Mouse (Mus musculus): ENCODE measurements around the gene Ralgapa1.
"Not testable (repeated sequence)": the region's sequence is repeated elsewhere in the genome, so short reads cannot be mapped to it uniquely, and the experiment has no call there.

Ralgapa1 gene

DNA sequence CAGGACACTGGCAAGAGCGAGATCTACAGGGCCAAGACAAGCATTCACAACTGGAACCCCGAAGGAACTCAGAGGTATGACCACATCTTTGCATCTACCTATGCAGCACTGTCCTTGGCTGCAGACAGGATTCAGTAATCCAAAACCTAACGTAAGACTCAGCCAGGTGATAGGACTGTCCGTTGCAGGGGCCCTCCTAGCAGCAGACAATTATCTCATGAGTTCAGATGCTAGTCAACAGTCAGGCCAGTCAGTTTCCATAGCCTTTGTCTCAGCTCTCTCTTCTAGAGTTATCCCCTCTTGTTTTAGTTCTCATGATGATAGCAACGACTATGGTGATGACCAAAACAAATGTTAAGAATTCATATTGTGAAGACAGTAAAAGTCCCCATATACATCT, 20.8 kb downstream of the Ralgapa1 start:
- no peak for DNase-seq (ENCODE audit: low spot score)

GRCm38 (mm10) chr12:55798745-55799144, 22.2 kb downstream of the Ralgapa1 start:
- no peak for DNase-seq (ENCODE audit: low spot score)

DNA sequence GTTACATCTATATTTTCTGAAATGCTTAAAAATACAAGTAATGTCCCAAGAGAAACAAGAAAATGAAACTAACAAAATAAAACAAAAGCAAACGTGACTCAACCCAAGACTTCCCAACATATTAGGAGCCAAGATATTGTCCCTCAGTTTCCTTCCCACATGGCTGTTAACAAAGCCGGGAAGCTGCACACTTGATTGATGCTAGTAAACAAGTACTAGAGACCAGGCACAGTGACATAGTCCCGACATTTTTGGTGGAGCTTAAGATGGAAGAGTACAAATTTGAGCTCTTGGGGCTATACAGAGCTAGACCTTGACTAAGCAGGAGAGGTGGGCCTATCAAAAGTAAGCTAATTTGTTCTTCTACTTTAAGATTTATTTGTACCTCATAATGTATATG, 23.9 kb downstream of the Ralgapa1 start:
- no peak for DNase-seq (ENCODE audit: low spot score)

DNA sequence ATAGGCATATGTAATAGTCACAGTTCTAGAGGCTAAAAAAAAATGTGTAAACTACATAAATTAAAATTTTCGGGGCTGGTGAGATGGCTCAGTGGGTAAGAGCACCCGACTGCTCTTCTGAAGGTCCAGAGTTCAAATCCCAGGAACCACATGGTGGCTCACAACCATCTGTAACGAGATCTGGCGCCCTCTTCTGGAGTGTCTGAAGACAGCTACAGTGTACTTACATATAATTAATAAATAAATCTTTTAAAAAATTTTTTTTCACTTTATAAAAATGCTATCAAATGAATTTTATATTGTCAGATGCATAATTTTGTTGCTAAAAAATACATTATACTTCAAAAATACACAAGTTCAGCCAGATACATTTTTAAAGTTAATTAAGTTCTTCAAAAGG, 26.5 kb downstream of the Ralgapa1 start:
- DNase-seq (ENCODE audit: low spot score): not testable (repeated sequence)

DNA sequence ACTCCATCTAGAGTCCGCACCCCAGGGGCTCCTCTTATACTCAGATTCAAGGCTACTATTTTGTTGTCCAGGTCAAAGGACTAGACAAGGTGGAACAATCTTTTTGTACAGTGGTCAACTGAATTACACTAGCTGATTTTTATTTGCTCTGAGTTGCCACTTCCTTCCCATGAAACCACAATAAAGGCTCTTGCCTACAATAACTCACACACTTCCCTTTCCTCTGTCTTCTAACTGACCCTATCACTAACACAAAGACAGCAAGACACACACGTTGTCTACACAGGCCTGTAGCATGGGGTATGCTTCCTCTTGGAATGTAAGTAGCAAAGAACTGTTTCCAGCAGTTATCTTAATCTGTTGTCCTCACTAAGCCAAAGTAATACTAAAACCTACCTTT, 35.7 kb downstream of the Ralgapa1 start:
- DNase-seq (ENCODE audit: low spot score): no peak

- DNase-seq (ENCODE audit: low spot score): no peak
Observed at GRCm38 (mm10) chr12:55782662-55783061, 38.3 kb downstream of the Ralgapa1 start.

- peak; percentile 13 for DNase-seq (ENCODE audit: low spot score)
Observed at GRCm38 (mm10) chr12:55778301-55778700, 42.7 kb downstream of the Ralgapa1 start.

- DNase-seq (ENCODE audit: low spot score): no peak
Observed at GRCm38 (mm10) chr12:55777356-55777755, 43.6 kb downstream of the Ralgapa1 start.

DNA sequence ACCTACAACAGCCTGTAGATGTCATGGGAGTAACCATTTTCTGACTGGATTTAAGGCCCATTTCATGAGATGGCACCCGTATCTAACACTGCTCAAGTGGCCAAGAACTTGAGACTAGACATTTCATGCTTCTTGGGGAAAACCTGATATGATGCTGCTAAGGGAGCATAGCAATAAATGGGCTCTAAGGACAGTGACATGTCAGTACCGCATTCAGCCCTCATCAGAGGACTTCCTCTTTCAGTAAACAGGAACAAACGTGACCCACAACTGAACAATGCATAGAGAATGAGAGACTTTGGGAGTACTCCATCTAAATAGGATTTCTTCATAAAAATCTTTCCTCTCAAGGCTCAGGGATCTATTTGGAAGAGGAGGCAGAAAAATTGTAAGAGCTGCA, 46.7 kb downstream of the Ralgapa1 start:
- no peak for DNase-seq (ENCODE audit: low spot score)

GRCm38 (mm10) chr12:55720319-55720718, 100.6 kb downstream of the Ralgapa1 start:
- DNase-seq (ENCODE audit: low spot score): peak; percentile 50

DNA sequence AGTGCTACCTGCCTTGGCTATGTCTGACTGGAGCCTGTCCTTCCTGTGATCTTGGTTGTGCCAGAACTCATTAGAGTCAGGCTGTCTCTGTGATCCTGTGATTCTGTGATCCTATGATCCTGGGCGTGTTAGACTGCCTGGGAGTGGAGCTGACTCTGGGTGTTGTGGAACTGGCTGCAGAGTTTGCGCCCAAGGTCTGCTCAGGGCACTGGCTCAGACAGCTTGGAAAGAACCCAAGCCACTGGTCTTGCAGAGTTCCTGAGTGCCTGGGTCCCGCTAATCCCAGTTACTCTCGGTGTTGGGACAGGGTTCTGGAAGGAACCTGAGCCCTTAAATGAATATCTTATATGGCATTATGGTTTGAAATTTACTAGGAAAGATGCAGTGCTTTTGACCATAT, 115.1 kb downstream of the Ralgapa1 start:
- DNase-seq (ENCODE audit: low spot score): no peak

DNA sequence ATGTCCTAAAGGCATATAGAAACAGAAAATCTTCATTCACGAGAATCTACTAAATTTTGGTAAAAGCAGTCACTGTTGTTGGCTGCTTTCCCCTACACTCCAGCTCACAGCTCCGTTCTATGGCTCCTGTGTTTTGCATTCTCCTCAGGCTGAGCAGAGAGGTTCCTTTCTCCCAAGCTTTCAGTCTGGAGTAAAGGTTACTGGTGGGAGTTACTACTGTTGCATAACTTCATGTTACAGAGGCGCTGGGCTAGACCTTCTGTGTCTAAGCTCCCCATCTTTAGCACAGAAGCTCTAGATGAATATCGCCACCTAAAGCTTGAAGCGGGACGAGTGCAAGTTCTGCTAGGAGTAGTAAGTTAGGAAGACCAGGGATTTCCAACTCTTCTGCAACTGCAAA, 154.3 kb downstream of the Ralgapa1 start:
- DNase-seq (ENCODE audit: low spot score): no peak

- not testable (repeated sequence) for DNase-seq (ENCODE audit: low spot score)
Observed at GRCm38 (mm10) chr12:55663194-55663593, 157.8 kb downstream of the Ralgapa1 start.

DNA sequence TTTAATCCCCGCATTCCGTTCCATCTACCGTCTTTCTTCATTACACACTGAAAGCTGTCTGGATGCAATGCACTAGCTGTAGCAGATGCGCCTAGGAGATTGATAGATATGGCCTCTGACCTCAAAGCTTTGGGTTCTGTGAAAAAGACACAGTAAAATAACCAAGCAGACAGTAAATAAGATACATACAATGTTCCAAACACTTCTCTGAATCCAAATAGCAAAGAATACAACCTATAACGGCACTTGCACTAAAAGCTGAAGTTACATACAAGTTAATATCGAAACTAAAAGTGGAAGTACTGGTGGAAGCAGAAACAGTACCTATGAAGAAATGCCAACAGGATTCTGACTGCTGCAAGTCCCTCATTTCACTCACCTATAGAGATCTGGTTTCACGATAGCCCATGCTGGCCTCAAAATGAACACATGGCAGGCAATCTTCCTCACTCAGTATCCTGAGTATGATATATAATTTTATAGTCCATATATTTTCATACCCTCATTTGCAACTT, 172.9 kb downstream of the Ralgapa1 start:
- no peak for DNase-seq (ENCODE audit: low spot score)

DNA sequence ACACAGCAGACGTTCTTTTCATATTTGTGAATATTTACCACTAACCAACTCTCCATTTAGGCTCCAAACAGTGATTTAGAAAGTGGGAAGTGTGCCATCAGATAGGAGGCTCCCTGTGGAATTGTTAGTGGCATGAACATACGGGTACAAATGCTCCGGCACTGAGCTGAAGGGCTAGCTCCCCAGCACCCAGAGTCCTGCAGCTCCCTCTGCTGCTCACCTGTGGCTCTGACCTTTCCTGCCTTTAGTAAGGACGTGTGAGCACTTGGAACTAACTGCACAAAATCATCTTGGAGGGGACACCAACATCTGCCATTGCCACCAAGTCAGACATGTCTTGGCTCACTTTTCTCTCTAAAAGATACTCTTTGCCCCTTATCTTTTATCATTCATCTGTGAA, 194.3 kb downstream of the Ralgapa1 start:
- peak; percentile 46 for DNase-seq (ENCODE audit: low spot score)

DNA sequence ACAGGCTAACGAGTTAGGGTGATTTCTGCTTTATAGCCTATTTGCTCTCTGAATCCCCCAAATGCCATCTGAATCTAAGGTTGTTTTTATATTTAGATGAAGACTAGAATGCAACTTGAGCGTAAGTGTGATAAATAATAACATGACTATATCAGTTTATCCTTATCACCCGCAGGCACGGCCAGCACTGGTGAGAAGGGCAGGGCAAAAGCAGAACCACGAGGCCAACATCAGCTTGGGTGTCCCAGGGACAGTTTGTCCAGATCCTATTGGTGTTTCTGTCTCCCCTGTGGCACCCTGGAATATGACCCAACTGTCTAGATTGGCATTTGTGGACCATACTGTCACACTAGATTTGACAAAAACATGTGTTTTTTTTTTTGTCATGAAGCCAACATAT, 197.7 kb downstream of the Ralgapa1 start:
- DNase-seq (ENCODE audit: low spot score): no peak

DNA sequence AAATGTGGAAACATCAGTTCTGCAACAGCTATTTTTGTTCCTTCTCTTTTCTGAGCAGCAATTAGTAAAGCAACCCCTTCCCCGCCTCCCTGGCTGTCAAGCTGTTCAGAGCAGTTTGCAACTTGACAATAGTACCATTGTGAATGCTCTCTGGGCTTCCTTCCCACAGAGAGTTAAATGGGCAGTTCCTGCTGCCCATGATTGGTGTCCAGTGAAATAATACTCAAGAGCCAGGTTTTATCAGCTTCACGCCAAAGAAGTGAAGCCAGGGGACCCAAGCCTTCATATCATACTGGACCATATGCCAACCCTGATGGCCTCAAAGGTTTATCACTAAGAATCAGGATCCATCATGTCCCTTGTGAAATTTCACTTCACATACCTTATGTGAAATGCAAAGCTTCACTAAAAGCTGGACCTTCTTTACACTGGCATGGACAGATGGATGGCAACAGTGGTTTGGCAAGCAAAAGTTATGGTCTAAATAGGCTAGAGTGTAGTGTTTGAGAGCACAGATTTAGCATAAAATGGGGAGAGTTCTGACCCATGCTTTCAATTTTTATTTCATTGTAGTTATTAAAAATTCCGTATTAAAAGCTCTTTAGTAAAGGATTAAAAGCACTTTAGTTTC, 198.2 kb downstream of the Ralgapa1 start:
- peak; percentile 56 for DNase-seq (ENCODE audit: low spot score)

DNA sequence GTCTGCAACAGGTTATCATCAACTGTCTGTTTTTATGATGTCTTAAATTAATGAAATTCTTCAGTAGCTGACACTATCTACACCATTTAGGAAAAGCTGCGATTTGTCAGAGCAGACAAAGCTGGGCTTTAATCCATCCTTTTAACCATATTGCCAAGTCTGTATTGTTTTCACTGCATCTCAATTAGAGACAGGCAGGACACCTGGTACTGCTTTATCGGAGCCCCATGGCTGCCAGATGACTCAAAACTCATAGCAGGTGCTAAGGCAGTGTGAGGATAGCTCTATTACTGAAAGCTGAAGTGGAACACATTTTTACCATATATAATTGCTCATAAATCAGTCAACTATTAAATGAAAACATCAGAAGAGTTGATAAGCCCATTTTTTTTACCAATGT, 200.6 kb downstream of the Ralgapa1 start:
- DNase-seq (ENCODE audit: low spot score): no peak

GRCm38 (mm10) chr12:55610812-55611211, 210.2 kb downstream of the Ralgapa1 start:
- DNase-seq (ENCODE audit: low spot score): no peak

DNA sequence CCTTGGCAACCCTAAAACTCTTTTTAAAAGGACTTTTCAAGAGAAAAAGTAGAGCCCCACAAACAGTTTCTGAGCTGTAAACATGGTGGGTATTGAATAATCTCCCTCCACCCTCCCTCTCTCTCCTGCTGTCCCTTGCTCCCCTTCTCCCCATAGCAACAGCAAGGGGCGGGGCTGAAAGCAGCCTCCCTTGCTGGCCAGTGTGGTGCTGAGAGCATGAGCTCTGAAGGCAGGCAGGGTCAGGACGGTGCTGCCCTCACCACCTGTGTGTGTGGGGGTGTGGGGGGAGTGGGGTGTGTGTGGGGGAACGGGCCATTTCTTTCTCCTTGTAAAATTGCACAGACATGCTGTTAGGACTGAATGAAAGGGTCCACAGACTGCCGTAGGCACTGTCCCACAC, 213.1 kb downstream of the Ralgapa1 start:
- DNase-seq (ENCODE audit: low spot score): peak; percentile 25

DNA sequence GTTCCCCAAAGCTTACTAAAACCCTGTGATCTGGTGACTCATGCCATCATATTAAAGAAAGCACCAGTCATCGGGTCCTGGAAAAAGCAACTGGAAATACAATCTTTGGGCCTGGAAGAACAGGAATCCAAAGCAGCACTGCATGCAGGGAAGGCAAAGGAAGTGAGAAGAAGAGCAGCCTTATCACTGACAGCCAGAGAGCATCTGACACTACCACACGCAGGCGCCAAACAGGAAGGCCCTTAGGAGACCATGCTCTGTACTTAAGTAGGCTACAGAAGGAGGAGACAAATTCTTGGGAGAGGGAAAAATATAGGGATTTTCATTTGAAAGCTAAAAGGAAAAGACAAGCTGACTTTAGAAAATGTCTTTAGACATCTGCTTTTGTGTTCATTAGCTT, 216.6 kb downstream of the Ralgapa1 start:
- DNase-seq (ENCODE audit: low spot score): no peak

DNA sequence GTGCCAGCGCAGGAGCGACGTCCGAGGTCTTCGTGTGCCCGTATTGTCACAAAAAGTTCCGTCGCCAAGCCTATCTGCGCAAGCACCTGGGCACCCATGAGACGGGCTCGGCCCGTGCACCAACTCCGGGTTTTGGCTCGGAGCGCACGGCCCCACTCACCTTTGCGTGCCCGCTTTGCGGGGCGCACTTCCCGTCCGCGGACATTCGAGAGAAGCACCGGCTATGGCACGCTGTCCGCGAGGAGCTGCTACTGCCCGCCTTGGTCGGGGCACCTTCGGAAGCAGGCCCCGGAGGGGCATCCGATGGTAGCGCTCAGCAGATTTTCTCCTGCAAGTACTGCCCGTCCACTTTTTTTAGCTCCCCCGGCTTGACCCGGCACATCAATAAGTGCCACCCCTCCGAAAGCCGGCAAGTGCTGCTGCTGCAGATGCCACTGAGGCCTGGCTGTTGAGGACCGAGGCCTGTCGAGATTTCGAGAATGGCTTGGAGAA, 220.4 kb downstream of the Ralgapa1 start:
- DNase-seq (ENCODE audit: low spot score): no peak

DNA sequence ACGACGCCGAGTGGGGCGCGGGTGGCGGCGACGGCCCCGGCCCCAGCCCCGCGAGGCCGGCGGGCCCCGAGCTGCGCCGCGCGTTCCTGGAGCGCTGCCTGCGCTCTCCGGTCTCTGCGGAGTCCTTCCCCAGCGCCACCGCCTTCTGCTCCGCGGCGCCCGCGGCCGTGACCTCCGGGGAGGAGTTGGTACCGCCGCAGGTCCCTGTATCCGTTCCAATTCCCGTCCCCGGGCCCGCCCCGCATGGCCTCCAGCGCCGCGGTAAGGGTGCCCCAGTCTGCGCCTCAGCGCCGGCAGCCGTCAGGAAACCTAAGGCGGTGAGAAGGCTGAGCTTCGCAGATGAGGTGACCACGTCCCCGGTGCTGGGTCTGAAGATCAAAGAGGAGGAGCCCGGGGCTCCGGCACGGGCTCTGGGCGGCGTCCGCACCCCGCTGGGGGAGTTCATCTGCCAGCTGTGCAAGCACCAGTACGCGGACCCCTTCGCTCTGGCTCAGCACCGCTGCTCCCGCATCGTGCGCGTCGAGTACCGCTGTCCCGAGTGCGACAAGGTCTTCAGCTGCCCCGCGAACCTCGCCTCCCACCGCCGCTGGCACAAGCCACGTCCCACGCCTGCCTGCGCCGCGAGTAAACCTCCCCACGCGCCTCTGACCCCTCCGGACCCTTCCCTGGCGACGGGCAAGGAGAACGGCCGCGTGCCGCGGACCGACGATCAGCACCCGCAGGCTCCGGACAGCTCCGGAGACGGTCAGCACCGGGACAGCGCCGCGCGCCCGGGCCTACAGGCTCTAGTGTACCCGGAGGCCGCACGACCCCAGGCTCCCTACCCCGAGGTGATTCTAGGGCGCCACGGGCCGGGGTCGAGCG, 221.1 kb downstream of the Ralgapa1 start:
- DNase-seq (ENCODE audit: low spot score): peak; percentile 77

Measured in embryo, embryonic 10 days (tissue).